Mouse (Mus musculus) ES-Bruce4 (cell line): ENCODE data around the gene Gm3417. TPM values are rescaled to one million over a fixed set of nuclear protein-coding genes. Genes with fewer than 3 reads are reported as not detected.
"Not testable (repeated sequence)": the region's sequence is repeated elsewhere in the genome, so short reads cannot be mapped to it uniquely, and the experiment has no call there.

Source experiments
- H3K27ac ChIP-seq: 2 replicates; pipeline ENCODE4 v1.5.1; 2012; ENCODE audit warnings: low read length, inconsistent platforms; ENCODE audit not compliant: insufficient read depth
- H3K27me3 ChIP-seq: 2 replicates; pipeline ENCODE4 v1.6.1; 2012; ENCODE audit warnings: mild to moderate bottlenecking, low read length, inconsistent platforms; ENCODE audit not compliant: control insufficient read depth, poor library complexity, insufficient read depth, severe bottlenecking
- H3K36me3 ChIP-seq: 2 replicates; pipeline ENCODE4 v1.6.1; 2012; ENCODE audit warnings: inconsistent platforms, mild to moderate bottlenecking, low read length, moderate library complexity; ENCODE audit not compliant: control insufficient read depth, poor library complexity, insufficient read depth, severe bottlenecking
- H3K4me1 ChIP-seq: one replicate; pipeline ENCODE4 v1.8.1; 2011; ENCODE audit warnings: low read length; ENCODE audit not compliant: control insufficient read depth, insufficient read depth
- H3K4me3 ChIP-seq: 2 replicates; pipeline ENCODE4 v1.5.1; 2011; ENCODE audit warnings: low read depth, mild to moderate bottlenecking, low read length
- H3K9ac ChIP-seq: 2 replicates; pipeline ENCODE4 v1.6.1; 2012; ENCODE audit warnings: low read depth, mild to moderate bottlenecking, inconsistent platforms; ENCODE audit not compliant: poor library complexity, severe bottlenecking
- H3K9me3 ChIP-seq: replicated peaks from 2 replicates; pipeline ENCODE4 v1.6.1; 2012; ENCODE audit warnings: mild to moderate bottlenecking, low read length, inconsistent platforms; ENCODE audit not compliant: control insufficient read depth, poor library complexity, insufficient read depth, severe bottlenecking
- polyA plus RNA-seq: library from polyadenylated mRNA; stranded (reverse); fragments of >200 nt; gene quantifications from 2 replicates; pipeline ENCODE4 v1.2.4, GENCODE M21; 2011; ENCODE audit warnings: low read depth; ENCODE audit not compliant: missing spikeins, insufficient read depth, insufficient read length

Gm3417 gene
- polyA plus RNA-seq, 1 experiment, result not detected

DNA sequence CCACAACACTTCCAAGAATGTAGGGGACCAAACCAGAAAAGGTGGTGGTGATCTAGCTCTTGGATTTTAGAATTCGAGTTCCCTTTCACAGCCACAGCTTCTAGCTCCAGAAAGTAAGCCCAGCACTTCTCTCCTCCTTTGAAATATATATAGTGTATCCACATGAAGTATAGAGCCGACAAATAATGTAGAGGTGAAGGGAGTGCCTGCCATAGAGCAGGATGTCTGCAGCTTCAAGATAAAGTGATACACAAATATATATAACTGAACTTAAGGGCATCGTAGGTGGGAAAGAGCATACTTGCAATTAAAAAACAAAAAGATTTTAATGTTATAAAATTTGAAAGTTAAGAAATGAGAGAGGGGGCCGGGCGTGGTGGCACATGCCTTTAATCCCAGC, 15.6 kb upstream of the Gm3417 start:
- not testable (repeated sequence) for H3K36me3 ChIP-seq, H3K9me3 ChIP-seq, H3K4me1 ChIP-seq, H3K27ac ChIP-seq, H3K4me3 ChIP-seq, H3K27me3 ChIP-seq, H3K9ac ChIP-seq

DNA sequence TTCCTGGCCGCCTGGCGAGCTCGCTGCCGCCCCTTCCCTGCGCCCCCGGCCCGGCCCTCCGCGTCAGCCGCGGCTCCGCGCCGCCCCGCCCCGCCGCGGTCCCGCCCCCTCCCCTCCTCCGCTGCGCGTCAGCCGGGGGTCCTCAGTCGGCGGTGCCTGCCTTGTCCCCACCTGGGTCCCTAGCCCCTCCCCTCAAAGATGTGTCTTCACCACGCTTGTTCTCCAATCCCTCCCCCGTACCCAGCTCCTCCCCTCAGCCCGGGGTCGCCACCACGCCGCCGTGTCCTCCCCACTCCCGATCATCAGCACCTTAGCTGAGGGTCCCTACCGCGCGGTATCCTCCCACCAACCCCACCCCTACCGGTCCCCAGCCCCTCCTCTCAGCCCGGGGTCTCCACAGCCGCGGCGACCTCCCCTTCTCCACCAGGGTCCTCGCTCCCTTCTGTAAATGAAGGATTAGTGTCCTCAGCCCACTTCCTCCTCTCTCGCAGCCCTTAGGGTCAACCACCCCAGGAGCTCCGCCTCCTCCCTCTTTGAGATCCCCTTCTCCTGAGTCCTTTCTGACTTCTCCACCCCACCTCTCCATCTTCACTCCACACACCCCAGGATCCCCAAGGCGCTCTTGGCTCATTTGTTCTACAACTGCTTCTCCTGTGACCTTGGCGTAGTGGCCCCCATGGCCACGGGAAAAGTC, 14.7 kb upstream of the Gm3417 start:
- H3K4me1 ChIP-seq, H3K9me3 ChIP-seq, H3K36me3 ChIP-seq: not testable (repeated sequence)

GRCm38 (mm10) chr17:14992522-14993138, 14.0 kb upstream of the Gm3417 start:
- H3K4me1 ChIP-seq, H3K36me3 ChIP-seq, H3K27me3 ChIP-seq, H3K9ac ChIP-seq, H3K27ac ChIP-seq, H3K4me3 ChIP-seq, H3K9me3 ChIP-seq: not testable (repeated sequence)

More for the DNA sequence above, 14.7 kb upstream of the Gm3417 start:
- not testable (repeated sequence) for H3K4me3 ChIP-seq, H3K27me3 ChIP-seq, H3K9ac ChIP-seq, H3K27ac ChIP-seq

GRCm38 (mm10) chr17:14990116-14990702, 11.6 kb upstream of the Gm3417 start:
- H3K9ac ChIP-seq, result peak overlapping the region; percentile 52; the same call in 1 of the 2 replicates

DNA sequence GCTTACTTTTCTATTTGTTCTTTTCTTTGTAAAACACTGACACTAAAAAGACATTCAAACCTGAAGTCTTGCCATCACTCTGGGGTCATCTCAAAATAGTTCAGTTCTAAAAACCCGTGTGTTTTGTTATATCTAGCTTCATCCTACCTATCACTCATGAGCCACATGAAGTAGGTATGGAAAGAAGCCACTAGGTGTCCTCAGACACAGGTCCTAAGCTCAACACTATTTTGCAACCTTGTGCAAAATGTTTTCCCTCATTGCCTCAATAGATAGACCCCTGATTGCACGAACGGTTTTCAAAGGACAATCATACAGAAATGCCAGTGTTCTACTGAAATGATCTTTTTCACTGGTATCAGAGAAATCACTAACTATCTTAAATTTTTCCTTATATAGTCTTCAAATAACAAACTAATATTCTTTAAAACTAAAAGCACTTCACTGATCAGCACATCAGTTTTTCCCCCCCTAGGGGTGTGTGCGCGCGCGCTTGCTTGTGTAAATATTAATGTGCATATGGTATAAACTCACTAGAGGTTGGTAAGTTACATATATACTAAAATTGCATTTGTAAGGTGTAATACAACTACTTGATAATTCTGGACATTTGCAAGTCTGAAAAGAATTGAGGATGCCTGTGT, 750 bp downstream of the Gm3417 start:
- not testable (repeated sequence) for H3K36me3 ChIP-seq, H3K27ac ChIP-seq, H3K4me3 ChIP-seq, H3K9me3 ChIP-seq, H3K4me1 ChIP-seq, H3K27me3 ChIP-seq
- 0 out of 2 replicates have a peak overlapping the region, but pooled peaks have one; percentile 56 for H3K9ac ChIP-seq

More at GRCm38 (mm10) chr17:14990116-14990702, 11.6 kb upstream of the Gm3417 start:
- not testable (repeated sequence) for H3K9me3 ChIP-seq, H3K4me1 ChIP-seq, H3K4me3 ChIP-seq, H3K36me3 ChIP-seq, H3K27me3 ChIP-seq
- H3K27ac ChIP-seq, result peak overlapping the region; percentile 83

- H3K27ac ChIP-seq, H3K36me3 ChIP-seq, H3K27me3 ChIP-seq, H3K9ac ChIP-seq, H3K4me3 ChIP-seq, H3K4me1 ChIP-seq, H3K9me3 ChIP-seq: not testable (repeated sequence)
Measured at GRCm38 (mm10) chr17:14968373-14968913, 10.1 kb downstream of the Gm3417 start.

DNA sequence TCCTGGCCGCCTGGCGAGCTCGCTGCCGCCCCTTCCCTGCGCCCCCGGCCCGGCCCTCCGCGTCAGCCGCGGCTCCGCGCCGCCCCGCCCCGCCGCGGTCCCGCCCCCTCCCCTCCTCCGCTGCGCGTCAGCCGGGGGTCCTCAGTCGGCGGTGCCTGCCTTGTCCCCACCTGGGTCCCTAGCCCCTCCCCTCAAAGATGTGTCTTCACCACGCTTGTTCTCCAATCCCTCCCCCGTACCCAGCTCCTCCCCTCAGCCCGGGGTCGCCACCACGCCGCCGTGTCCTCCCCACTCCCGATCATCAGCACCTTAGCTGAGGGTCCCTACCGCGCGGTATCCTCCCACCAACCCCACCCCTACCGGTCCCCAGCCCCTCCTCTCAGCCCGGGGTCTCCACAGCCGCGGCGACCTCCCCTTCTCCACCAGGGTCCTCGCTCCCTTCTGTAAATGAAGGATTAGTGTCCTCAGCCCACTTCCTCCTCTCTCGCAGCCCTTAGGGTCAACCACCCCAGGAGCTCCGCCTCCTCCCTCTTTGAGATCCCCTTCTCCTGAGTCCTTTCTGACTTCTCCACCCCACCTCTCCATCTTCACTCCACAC, 16.9 kb downstream of the Gm3417 start:
- not testable (repeated sequence) for H3K9ac ChIP-seq, H3K4me1 ChIP-seq, H3K27ac ChIP-seq, H3K27me3 ChIP-seq, H3K4me3 ChIP-seq, H3K9me3 ChIP-seq, H3K36me3 ChIP-seq

DNA sequence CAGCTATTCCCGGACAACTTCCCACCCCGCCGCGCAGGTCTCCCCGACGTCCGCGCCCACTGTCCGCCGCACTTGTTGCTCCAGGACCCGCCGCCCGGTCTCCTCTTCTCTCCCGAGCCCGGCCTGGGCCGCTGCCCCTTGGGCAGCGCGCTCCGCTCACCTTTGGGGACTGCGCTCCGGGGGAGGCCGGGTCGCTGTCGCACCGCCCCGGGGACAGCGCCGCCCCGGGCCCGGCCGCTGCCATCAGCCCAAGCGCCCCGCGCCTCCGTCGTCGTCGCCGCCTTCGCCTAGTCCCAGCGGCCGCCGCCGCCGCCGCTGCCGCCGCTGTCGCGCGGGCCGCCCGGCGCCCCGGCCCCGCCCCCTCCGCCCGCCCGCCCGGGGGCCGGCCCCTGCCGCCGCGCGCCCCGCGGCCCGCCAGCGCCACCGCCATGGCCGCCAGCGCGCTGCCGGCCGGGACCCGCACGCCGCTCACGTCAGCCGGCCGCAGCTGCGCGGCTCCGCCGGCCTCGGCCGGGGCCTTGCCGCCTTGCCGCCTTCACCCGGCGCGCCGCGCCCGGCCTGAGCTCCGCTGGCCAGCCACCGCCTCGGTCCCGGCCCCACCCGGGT, 17.5 kb downstream of the Gm3417 start, which contains the start of gene Phf10:
Phf10 (minus strand) TSS at position 323 of the 606 bp plus-strand sequence.
- not testable (repeated sequence) for H3K4me1 ChIP-seq, H3K36me3 ChIP-seq, H3K27ac ChIP-seq, H3K27me3 ChIP-seq, H3K9me3 ChIP-seq
- Histone ChIP-seq H3K9ac (peak within 1 kb of the TSS; percentile 63), H3K4me3 (peak within 1 kb of the TSS; percentile 89)
